Mouse (Mus musculus): Measurements from ENCODE around the gene Tmem150a. TPM values are rescaled to one million over a fixed set of nuclear protein-coding genes. Genes with fewer than 3 reads are reported as not detected.

Tmem150a gene
- total RNA-seq, 1 experiment from 2014 or later = 1.2 TPM

DNA sequence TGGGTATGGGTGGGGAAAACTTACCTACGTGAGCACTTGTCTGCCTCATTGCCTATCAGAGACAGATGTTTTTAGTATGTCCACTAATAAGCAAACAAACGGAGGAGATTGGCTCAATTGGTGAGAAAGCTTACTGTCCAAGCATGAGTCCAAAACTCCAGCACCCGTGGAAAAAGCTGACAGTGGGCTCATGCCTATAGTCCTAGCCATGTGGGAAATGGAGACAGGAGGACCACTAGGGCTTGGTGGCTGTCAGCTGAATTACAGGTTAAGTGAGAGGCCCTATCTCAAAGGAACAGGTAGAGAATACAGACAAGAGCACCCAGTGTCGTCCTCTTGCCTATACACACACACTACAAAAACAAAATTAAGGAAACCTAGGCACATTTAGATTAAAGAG lies 9.0 kb upstream of the Tmem150a start:
- no peak for ATAC-seq (replicated peaks in 1 of 2; ENCODE audit: insufficient read depth in 1 of 2, low FRiP score in 2 of 2, low TSS enrichment in 1 of 2, low read depth in 1 of 2, poor library complexity in 2 of 2, severe bottlenecking in 2 of 2)

DNA sequence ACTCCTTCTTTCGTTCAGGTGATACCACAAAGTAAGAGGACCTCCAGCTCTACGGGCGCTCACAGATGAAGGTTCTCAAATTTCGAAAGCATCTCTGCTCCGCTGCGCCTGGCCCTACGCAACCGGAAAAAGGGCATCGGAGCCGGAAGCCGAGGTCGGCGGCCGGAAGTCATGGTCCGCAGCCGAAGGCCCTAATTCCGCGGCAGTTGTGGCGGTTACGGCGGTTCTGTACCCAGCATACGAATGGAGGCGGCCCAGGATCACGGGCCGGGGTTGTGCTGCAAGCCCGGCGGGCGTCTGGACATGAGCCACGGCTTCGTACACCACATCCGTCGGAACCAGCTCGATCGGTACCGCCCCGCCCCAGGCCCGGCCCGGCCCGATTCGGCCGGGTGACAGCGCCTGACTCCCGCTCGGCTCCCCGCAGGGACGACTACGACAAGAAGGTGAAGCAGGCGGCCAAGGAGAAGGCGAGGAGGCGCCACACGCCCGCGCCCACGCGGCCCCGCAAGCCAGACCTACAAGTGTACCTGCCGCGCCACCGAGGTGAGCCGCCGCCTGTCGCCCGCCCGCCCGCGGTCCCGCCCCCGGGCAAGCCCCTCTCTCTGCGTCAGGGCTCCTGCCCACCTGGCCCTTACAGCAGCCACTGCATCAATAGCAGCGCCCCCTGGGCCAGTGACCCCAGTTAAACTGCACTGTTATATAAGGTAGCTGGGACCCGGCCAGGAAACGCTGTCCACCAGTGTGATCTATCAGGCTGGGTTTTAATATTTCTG lies 7.9 kb upstream of the Tmem150a start, which contains the start of gene 0610030E20Rik:
0610030E20Rik (plus strand) TSS at position 152 of the 776 bp plus-strand sequence.
- ATAC-seq (replicated peaks in 1 of 2; ENCODE audit: insufficient read depth in 1 of 2, low FRiP score in 2 of 2, low TSS enrichment in 1 of 2, low read depth in 1 of 2, poor library complexity in 2 of 2, severe bottlenecking in 2 of 2) = peak; percentile 43 to 54

DNA sequence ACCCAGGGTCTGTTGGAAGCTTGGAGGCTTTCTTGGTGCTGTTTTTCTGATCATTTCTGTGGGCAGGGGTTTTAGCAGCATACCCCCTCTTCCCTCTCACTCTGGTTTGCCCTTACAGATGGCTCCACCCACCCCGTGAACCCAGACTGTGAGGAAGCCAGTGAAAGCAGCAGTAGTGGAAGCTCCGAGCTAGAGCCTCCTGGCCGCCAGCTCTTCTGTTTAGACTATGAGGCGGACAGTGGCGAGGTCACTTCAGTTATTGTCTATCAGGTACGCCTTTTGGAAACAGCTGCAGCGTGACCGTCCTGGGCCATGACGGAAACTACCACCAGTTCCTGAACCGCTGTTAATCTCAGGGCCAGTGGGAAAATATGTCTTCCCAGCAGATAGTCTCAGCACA lies 6.8 kb upstream of the Tmem150a start:
- ATAC-seq (replicated peaks in 1 of 2; ENCODE audit: insufficient read depth in 1 of 2, low FRiP score in 2 of 2, low TSS enrichment in 1 of 2, low read depth in 1 of 2, poor library complexity in 2 of 2, severe bottlenecking in 2 of 2) = no peak

DNA sequence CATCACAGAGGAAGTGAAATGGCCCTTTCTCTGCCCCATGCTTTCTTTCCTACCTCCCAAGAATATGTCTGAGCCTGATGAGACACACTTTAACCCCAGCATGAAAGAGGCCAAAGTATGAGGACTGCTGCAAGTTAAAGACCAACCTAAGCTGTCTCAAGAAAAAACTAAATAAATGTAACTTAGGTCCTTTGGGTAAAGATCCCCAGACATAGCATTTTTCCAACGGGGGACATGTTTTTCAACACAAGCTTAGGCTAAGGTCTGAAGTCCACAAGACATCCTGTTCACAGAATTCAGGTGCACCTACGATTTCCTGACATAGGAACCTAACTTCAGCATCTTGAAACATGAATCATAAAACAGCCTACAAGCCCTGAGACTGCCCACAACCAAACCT lies 5.0 kb upstream of the Tmem150a start:
- ATAC-seq (replicated peaks in 1 of 2; ENCODE audit: insufficient read depth in 1 of 2, low FRiP score in 2 of 2, low TSS enrichment in 1 of 2, low read depth in 1 of 2, poor library complexity in 2 of 2, severe bottlenecking in 2 of 2) = no peak

DNA sequence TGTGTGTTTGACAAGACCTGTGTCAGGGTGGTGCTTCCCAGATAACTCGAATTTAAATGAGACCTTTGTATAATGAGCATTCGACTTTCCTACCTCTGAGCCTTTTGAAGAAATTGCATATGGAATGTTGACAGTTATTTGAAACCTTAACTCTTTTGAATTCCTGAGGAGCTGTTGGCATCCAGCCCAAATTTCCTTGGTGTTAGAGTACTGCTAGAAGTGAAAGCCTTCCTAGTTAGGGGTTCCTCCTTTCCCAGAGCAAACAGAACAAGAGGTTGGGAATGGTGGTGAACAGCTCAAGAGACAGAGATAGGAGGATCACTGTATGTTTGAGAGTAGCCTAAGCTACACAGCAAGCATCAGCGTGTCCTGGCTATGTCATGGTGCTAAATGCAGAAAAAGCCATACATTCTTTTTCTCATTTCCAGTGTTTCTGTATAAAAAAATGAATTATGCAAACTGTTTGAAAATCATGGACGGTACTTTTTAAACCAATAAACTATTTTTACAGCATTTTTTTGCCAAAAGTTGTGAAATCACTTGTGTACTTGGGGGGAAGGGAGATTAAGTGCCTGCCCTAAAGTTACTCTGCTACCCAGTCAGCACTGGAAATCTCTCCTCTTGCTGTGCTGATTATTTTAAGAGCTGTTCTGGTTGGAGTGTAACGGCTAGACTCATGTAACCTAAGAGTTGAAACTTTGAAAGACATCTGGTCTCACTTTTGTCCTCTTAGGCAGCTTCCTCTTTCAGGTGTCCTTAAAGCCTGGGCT lies 2.4 kb upstream of the Tmem150a start:
- no peak for ATAC-seq (replicated peaks in 1 of 2; ENCODE audit: insufficient read depth in 1 of 2, low FRiP score in 2 of 2, low TSS enrichment in 1 of 2, low read depth in 1 of 2, poor library complexity in 2 of 2, severe bottlenecking in 2 of 2)

DNA sequence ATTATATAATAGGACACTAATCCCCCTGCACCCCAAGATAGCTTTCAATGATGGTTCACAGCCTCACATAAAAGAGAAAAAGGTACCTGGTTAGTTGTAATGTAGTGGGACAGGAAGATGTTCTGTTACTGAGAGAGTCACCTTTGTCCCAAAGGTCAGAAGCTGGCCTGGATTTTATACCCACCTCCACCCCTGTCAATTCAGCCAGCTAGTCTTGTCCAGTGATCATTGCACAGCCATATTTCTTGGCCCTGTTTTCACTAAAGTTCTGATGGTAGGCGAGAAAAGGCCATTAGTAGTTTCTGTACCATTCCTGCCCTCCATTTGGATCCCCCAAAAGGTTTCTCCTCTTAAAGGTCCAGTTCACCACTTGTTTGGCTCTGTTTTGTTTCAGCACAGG lies 1.2 kb upstream of the Tmem150a start:
- ATAC-seq (replicated peaks in 1 of 2; ENCODE audit: insufficient read depth in 1 of 2, low FRiP score in 2 of 2, low TSS enrichment in 1 of 2, low read depth in 1 of 2, poor library complexity in 2 of 2, severe bottlenecking in 2 of 2) = no peak

DNA sequence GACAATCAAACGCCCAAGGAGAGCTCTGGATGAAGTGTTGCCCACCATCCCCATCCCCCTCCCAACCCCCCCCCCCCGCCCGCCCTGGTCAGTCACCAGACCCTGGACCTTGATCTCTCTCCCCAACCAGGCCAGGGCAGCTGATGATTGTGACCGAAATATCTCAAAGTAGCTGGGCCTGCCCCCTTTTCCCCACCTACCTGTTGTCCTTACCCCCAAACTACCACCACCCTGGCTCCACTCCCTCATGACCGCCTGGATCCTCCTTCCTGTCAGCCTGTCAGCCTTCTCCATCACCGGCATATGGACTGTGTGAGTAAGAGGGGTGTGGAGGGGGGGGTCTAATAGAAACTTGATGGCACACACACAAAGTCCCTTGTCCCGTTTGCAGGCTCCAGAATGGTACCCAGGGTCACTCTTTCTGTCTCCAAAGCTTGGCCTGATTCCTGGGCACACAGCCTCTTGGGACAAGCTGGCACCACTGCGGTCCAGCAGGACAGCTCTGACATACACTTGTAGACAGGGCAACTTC lies 820 bp downstream of the Tmem150a start:
- no peak for ATAC-seq (replicated peaks in 1 of 2; ENCODE audit: insufficient read depth in 1 of 2, low FRiP score in 2 of 2, low TSS enrichment in 1 of 2, low read depth in 1 of 2, poor library complexity in 2 of 2, severe bottlenecking in 2 of 2)

DNA sequence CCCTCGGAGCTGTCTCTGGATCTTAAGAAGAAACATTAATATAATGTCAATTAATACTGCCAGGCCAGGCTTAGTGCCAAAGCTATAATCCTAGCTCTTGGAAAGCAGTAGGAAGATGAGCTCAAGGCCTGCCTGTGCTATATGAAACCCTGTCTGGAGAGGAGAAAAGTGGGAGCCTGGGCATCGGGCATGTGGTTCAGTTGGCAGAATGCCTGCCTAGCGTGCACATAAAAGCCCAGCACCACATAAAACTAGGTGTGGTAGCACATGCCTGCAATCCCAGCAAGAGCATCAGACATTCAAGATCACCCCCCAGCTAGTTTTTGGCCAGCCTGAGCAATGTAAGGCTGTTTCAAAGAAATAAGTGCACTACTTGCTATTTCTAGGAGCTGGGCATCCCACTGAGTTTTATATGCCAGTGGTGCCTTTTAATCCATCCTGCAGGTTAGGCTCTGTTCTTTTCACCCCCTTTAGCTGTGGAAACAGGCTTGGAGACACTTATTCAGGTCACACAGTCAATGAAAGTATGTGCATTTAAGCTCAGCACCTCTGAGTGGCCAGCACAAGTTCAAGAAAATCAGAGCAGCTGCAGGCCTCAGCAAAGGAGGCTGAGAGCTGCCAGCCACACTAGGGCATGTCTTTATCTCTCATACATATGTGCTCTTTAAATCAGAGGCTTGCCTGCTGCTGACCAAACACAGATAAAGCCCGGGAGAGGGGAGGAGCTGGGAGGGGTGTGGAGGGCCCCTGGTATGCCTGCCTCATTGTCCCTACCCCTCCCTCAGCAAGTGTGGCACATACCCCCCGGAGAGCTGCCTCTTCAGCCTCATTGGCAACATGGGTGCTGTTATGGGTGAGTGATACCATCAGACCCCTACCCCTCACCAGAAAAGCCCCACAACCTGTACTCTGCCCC lies 2.2 kb downstream of the Tmem150a start:
- no peak for ATAC-seq (replicated peaks in 1 of 2; ENCODE audit: insufficient read depth in 1 of 2, low FRiP score in 2 of 2, low TSS enrichment in 1 of 2, low read depth in 1 of 2, poor library complexity in 2 of 2, severe bottlenecking in 2 of 2)

DNA sequence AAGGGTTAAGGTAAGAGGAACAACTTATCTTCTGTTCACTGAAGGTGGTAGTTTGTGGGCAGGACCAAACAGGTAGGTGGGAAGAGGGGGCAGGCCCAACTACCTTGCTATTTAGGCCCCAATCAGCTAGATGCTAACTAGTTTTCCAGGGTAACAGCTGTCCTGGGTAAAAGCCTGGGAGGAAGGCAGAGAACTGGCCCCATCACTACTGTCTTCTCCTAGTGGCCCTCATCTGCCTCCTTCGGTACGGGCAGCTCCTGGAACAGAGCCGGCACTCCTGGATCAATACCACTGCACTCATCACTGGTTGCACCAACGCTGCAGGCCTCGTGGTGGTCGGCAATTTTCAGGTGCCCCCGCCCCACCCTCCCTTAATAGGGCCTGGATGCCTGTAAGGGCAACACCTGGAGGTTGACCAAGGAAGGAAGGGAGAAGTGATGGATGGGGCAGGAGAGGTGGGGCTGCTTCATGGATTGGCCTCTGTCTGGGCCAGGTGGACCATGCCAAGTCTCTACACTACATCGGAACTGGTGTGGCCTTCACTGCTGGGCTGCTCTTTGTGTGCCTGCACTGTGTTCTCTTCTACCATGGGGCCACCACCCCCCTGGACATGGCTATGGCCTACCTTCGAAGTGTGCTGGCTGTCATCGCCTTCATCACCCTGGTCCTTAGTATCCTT lies 3.0 kb downstream of the Tmem150a start:
- ATAC-seq (replicated peaks in 1 of 2; ENCODE audit: insufficient read depth in 1 of 2, low FRiP score in 2 of 2, low TSS enrichment in 1 of 2, low read depth in 1 of 2, poor library complexity in 2 of 2, severe bottlenecking in 2 of 2) = no peak

DNA sequence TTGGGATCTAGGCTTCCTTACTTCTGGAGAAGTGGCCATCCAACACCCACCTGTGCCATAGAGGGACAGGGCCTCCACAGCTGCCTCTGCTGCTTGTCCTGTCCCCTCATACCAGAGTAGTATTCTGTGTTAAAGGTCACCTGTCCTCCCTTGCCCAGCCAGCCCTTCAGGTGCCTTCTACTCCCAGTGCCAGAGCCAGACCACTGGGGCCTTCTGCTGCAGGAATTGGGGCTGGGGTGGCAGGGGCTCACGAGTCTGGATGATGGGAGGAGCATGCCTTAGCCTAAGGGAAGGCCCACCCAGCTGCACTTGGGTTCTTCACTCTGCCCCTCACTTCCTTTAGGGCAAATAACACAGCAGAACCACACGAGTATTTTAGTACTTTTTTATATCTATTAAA lies 4.1 kb downstream of the Tmem150a start:
- no peak for ATAC-seq (replicated peaks in 1 of 2; ENCODE audit: insufficient read depth in 1 of 2, low FRiP score in 2 of 2, low TSS enrichment in 1 of 2, low read depth in 1 of 2, poor library complexity in 2 of 2, severe bottlenecking in 2 of 2)

DNA sequence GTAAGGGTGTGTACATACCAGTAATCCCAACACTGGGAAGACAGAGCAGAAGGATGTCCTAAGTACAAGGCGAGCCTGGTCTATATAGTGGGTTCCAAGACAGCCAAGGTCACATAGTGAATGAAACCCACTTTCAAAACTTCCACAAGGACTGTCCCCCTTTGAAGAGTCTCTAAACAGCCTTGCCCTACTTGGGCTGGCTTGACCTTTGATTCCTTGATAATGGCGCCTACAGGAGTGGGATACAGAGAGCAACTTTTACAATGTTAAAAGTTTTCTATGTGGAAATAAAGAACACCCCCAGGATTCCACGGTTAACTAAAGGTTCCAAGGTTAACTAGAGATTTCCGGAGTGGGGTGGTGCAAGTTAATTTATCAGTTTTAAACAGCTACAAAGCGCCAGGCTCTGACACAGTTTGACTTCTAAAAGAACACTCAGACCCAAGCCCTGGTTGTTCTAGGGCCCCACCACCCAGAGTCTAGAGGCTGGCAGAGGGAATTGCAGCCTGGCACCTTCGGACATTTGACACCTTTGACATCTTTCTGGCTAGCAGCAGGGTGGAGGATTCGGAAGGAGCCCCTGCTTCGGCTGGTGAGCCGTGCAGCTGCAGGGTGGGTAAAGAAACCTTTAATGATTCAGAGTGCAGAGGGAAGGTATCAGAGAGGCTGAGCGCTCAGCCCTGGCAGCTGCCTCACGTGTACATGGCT lies 4.8 kb downstream of the Tmem150a start:
- no peak for ATAC-seq (replicated peaks in 1 of 2; ENCODE audit: insufficient read depth in 1 of 2, low FRiP score in 2 of 2, low TSS enrichment in 1 of 2, low read depth in 1 of 2, poor library complexity in 2 of 2, severe bottlenecking in 2 of 2)

DNA sequence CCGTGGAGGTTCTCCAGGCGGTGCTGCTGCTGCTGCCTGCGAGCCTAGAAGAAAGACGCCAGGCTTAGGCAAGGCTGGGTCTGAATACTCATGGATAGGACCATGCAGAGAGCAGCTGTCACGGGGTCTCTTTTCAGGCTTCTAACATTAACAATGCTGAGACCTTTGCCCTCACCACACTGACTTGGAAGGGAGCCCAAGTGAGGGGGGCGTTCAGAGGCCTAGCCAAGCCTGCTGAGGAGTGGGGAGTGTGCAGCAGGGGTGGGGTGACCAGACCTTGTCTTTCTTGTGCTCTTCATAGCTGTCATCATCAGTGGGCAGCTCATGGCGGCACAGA lies 5.3 kb downstream of the Tmem150a start:
- no peak for ATAC-seq (replicated peaks in 1 of 2; ENCODE audit: insufficient read depth in 1 of 2, low FRiP score in 2 of 2, low TSS enrichment in 1 of 2, low read depth in 1 of 2, poor library complexity in 2 of 2, severe bottlenecking in 2 of 2)

DNA sequence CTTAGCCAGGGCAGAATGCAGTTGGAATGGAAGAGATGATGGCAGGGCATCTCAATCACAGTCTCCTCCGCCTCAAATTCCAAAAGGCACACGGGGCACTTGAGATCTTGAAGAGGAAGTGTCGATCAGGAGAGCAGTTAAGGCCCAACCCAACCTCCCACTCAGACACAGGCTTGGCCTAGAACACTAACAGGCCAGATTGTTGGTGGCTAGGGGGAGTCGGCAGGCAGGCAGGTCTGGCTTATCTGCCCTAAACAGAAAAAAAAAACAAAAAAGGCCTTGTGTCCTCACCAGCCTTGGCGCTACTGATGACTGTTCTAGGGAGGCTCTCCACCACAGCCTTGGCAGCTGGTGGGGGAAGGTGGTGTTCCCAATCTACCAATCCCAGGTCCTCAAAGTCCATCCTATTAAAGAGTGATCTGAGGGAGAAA lies 5.9 kb downstream of the Tmem150a start:
- no peak for ATAC-seq (replicated peaks in 1 of 2; ENCODE audit: insufficient read depth in 1 of 2, low FRiP score in 2 of 2, low TSS enrichment in 1 of 2, low read depth in 1 of 2, poor library complexity in 2 of 2, severe bottlenecking in 2 of 2)

DNA sequence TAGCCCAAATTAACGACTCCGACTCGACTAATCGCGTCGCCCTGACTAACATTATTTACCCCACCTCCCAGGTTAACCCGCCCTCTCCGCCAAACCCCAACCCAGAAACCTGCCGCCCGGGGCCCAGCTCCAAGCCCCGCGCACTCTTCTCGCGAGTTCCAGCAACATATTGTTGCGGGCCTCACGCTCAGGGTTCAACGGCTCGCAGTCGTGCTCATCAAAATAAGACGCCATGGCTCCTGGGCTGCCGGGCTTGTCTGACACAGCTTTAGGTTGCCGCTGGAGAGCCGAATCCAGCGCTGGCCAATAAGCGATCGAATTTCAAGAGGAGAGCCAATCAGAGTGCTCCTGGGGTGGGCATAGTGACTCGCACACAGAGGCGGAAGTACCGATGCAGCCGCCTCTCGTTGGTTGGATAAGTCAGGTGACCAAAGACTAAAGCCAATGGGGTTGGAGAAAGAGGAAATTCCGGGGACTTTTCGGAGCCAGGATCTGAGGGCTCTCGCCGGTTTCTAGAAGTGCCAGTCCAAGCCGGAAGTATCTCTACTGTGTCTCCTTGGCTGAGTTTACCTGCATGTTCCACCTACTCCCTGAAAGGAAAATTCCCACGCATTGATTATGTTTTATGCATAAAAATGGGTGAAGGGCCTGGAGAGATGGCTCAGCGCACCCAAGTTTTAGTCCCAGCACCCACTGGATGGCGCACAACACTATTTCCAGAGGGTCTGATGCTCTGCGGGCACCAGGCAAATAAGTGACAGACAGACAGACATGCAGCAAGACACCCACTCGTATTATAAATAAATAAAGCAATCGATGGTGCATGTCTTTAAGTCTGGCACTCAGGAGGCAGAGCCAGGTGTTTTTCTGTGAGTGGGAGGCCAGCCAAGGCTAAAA lies 7.1 kb downstream of the Tmem150a start:
- ATAC-seq (replicated peaks in 1 of 2; ENCODE audit: insufficient read depth in 1 of 2, low FRiP score in 2 of 2, low TSS enrichment in 1 of 2, low read depth in 1 of 2, poor library complexity in 2 of 2, severe bottlenecking in 2 of 2) = peak; percentile 97

DNA sequence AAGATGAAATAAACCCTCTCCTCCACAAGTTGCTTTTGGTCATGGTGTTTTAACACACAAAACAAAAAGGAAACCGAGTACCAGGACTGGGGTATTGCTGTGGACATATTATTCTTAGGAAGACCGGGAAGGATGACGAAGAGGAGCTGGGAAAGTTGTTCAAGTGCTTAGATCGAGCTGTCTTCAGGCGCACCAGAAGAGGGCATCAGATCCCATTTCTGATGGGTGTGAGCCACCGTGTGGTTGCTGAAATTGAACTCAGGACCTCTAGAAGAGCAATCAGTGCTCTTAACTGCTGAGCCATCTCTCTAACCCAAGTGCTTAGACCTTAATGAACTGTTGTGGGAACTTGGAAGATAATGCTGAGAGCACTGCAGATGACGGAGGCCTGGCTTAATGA lies 8.8 kb downstream of the Tmem150a start:
- ATAC-seq (replicated peaks in 1 of 2; ENCODE audit: insufficient read depth in 1 of 2, low FRiP score in 2 of 2, low TSS enrichment in 1 of 2, low read depth in 1 of 2, poor library complexity in 2 of 2, severe bottlenecking in 2 of 2) = no peak

DNA sequence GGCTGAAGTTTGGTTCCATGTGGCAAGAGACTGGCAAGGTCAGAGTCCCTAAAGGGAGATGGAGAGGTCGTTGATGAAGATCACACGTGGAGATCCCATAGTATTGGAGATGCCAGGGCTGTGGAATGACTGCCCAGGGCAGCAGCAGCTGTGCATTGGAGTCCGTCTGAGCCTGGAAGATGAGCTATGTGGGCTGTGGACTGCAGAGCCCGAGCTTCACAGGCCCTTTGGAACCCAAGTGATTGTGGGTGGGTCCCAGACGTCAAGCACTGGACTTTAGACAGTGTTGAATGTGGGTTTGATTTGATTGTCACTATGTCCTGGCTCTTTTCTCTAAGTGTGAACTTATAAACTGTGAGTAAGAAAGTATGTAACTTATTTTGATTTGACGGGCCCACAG lies 9.7 kb downstream of the Tmem150a start:
- no peak for ATAC-seq (replicated peaks in 1 of 2; ENCODE audit: insufficient read depth in 1 of 2, low FRiP score in 2 of 2, low TSS enrichment in 1 of 2, low read depth in 1 of 2, poor library complexity in 2 of 2, severe bottlenecking in 2 of 2)
